Mouse (Mus musculus) stomach, embryonic 16.5 days (tissue): Measurements from ENCODE around the gene Hist1h4i. TPM values are rescaled to one million over a fixed set of nuclear protein-coding genes. Genes with fewer than 3 reads are reported as not detected.

Source experiments
- ATAC-seq: fragments of 200-750 bp; cut with Nextera tagmentation; 2 replicates; pipeline ENCODE4 v1.8.0; 2017; ENCODE audit warnings: moderate number of reproducible peaks, moderate TSS enrichment; ENCODE audit not compliant: insufficient read depth, low FRiP score
- H3K27ac ChIP-seq: fragments of 300-500 bp; sonication (generic); 2 replicates; pipeline ENCODE4 v1.5.1; 2014; ENCODE audit warnings: low read length
- H3K27me3 ChIP-seq: fragments of 300-500 bp; sonication (generic); 2 replicates; pipeline ENCODE4 v1.6.1; 2014; ENCODE audit warnings: low read length, control low read depth, mixed read lengths; ENCODE audit not compliant: control insufficient read depth, insufficient read depth
- H3K36me3 ChIP-seq: fragments of 300-500 bp; sonication (generic); 2 replicates; pipeline ENCODE4 v1.6.1; 2014; ENCODE audit warnings: low read length; ENCODE audit not compliant: control insufficient read depth, insufficient read depth
- H3K4me1 ChIP-seq: fragments of 300-500 bp; sonication (generic); 2 replicates; pipeline ENCODE4 v1.6.1; 2014; ENCODE audit warnings: low read length, control low read depth, mixed read lengths; ENCODE audit not compliant: control insufficient read depth, insufficient read depth
- H3K4me2 ChIP-seq: fragments of 300-500 bp; sonication (generic); 2 replicates; pipeline ENCODE4 v1.6.1; 2014; ENCODE audit warnings: low read depth, low read length, mixed read lengths
- H3K4me3 ChIP-seq: fragments of 300-500 bp; sonication (generic); replicated peaks from 2 replicates; pipeline ENCODE4 v1.5.1; 2014; ENCODE audit warnings: mild to moderate bottlenecking, low read length
- H3K9ac ChIP-seq: fragments of 300-500 bp; sonication (generic); 2 replicates; pipeline ENCODE4 v1.6.1; 2014; ENCODE audit warnings: low read length
- H3K9me3 ChIP-seq: fragments of 300-500 bp; sonication (generic); replicated peaks from 2 replicates; pipeline ENCODE4 v1.6.1; 2016; ENCODE audit warnings: low read length, control low read depth; ENCODE audit not compliant: control insufficient read depth
- WGBS: fragments of 180-500 bp; shearing (Covaris S2); extraction: QIAGEN DNeasy Blood & Tissue Kit; methylation state at CpG from one replicate; pipeline ENCODE4 v1.1.7; 2014; 5-methylcytosine and 5-hydroxymethylcytosine counted together
- microRNA-seq: library from miRNA; unstranded; fragments of <30 nt; microRNA quantifications from one replicate; pipeline ENCODE4, GENCODE M21; 2016
- polyA plus RNA-seq: library from polyadenylated mRNA; unstranded; fragments of >200 nt; fragmentation: Nextera tagmentation; extraction: Ambion mirVana; gene quantifications from 2 replicates; pipeline ENCODE4 v1.2.1, GENCODE M21; 2015

Gene Hist1h4i
- polyA plus RNA-seq, 1 experiment from 2014 or later: 15.5 TPM

GRCm38 (mm10) chr13:21996101-21996839 lies 44.9 kb downstream of the Hist1h4i start:
- 7% methylated on average over 12 of the region's 12 CpGs for WGBS
- Histone ChIP-seq H3K9me3 (0 out of 2 replicates have a peak, but pooled peaks cover 3% of the 10 kb centered on the region), H3K9ac (no peak overlapping the region), H3K27me3 (peaks cover 69% of the 10 kb centered on the region), H3K36me3 (no peaks in the 10 kb centered on the region), H3K4me1 (peaks cover 12% of the 10 kb centered on the region; the same call in 1 of the 2 replicates), H3K4me3 (peak overlapping the region; percentile 47), H3K4me2 (peak overlapping the region; percentile 70), H3K27ac (no peak overlapping the region)
- ATAC-seq: no peak

- H3K27me3 ChIP-seq: peaks cover 62% of the 10 kb centered on the region
- H3K9ac ChIP-seq: peak overlapping the region; percentile 46; the same call in 1 of the 2 replicates
- H3K4me3 ChIP-seq: peak overlapping the region; percentile 47
- peak; percentile 62; the same call in 1 of the 2 replicates for ATAC-seq
- H3K9me3 ChIP-seq: 0 out of 2 replicates have a peak, but pooled peaks cover 4% of the 10 kb centered on the region
- no peaks in the 10 kb centered on the region for H3K36me3 ChIP-seq
- H3K27ac ChIP-seq: no peak overlapping the region
- H3K4me1 ChIP-seq: peaks cover 12% of the 10 kb centered on the region; the same call in 1 of the 2 replicates
- WGBS: 1% methylated on average over 21 of the region's 21 CpGs
- H3K4me2 ChIP-seq: peak overlapping the region; percentile 70
Observed at GRCm38 (mm10) chr13:21995331-21995914, 45.7 kb downstream of the Hist1h4i start.

- ATAC-seq: no peak
- peak overlapping the region; percentile 46; the same call in 1 of the 2 replicates for H3K9ac ChIP-seq
Observed at GRCm38 (mm10) chr13:21994896-21995295, 46.3 kb downstream of the Hist1h4i start.

GRCm38 (mm10) chr13:21993957-21994738 lies 47.0 kb downstream of the Hist1h4i start:
- Histone ChIP-seq H3K4me1 (peaks cover 12% of the 10 kb centered on the region; the same call in 1 of the 2 replicates), H3K9me3 (0 out of 2 replicates have a peak, but pooled peaks cover 4% of the 10 kb centered on the region), H3K4me3 (peak overlapping the region; percentile 23; the same call in 1 of the 2 replicates), H3K4me2 (peak overlapping the region; percentile 39), H3K9ac (no peak overlapping the region), H3K36me3 (no peaks in the 10 kb centered on the region), H3K27ac (no peak overlapping the region), H3K27me3 (peaks cover 50% of the 10 kb centered on the region)
- no peak for ATAC-seq
- WGBS: 4% methylated on average over 22 of the region's 22 CpGs

More at GRCm38 (mm10) chr13:21994896-21995295, 46.3 kb downstream of the Hist1h4i start:
- no peak overlapping the region for H3K27ac ChIP-seq
- H3K27me3 ChIP-seq: peaks cover 57% of the 10 kb centered on the region
- 0 out of 2 replicates have a peak, but pooled peaks cover 4% of the 10 kb centered on the region for H3K9me3 ChIP-seq
- H3K4me3 ChIP-seq: peak overlapping the region; percentile 47
- 6% methylated on average over 8 of the region's 8 CpGs for WGBS
- peak overlapping the region; percentile 70 for H3K4me2 ChIP-seq
- H3K36me3 ChIP-seq: no peaks in the 10 kb centered on the region
- peaks cover 12% of the 10 kb centered on the region; the same call in 1 of the 2 replicates for H3K4me1 ChIP-seq

GRCm38 (mm10) chr13:21992550-21992949 lies 48.6 kb downstream of the Hist1h4i start:
- H3K9me3 ChIP-seq: 0 out of 2 replicates have a peak, but pooled peaks cover 4% of the 10 kb centered on the region
- no peak overlapping the region for H3K27ac ChIP-seq
- H3K27me3 ChIP-seq: peaks cover 34% of the 10 kb centered on the region
- H3K36me3 ChIP-seq: no peaks in the 10 kb centered on the region
- 85% methylated on average over 5 of the region's 5 CpGs for whole genome bisulfite sequencing
- H3K4me2 ChIP-seq: no peak overlapping the region
- no peak for ATAC-seq
- no peak overlapping the region for H3K4me3 ChIP-seq
- H3K9ac ChIP-seq: no peak overlapping the region
- H3K4me1 ChIP-seq: peaks cover 12% of the 10 kb centered on the region; the same call in 1 of the 2 replicates

Small RNA genes within 50 kb of the gene (microRNA-seq; reads per million reads assigned to microRNA genes)
- not detected for gene Gm26300
- 0.50 reads per million for gene Gm44390
- gene Gm44486: not detected

Other genes with a start within 250 kb of the Hist1h4i start
- 9.1 and 14.2 TPM in 2 replicates for gene Hist1h2bq, start 231.2 kb downstream of the Hist1h4i start, polyA plus RNA-seq
- 1.5 TPM in 1 of 2 replicates, not detected in the other for gene Hist1h2ao, start 230.9 kb downstream of the Hist1h4i start, polyA plus RNA-seq
- gene Hist1h4m, start 229.6 kb downstream of the Hist1h4i start, polyA plus RNA-seq: not detected in 2 replicates
- gene Hist1h4n, start 209.2 kb downstream of the Hist1h4i start, polyA plus RNA-seq: 13.0 and 15.5 TPM in 2 replicates
- 1,905 and 2,657 TPM in 2 replicates for gene Hist1h2ap, start 207.9 kb downstream of the Hist1h4i start, polyA plus RNA-seq
- 11.8 and 18.5 TPM in 2 replicates for gene Hist1h2br, start 207.6 kb downstream of the Hist1h4i start, polyA plus RNA-seq
- 5.3 and 6.2 TPM in 2 replicates for gene Zfp184, start 96.3 kb downstream of the Hist1h4i start, polyA plus RNA-seq
- 0.09 TPM in 1 of 2 replicates, not detected in the other for gene Pom121l2, start 60.2 kb downstream of the Hist1h4i start, polyA plus RNA-seq
- 0.92 and 1.1 TPM in 2 replicates for gene Prss16, start 31.6 kb downstream of the Hist1h4i start, polyA plus RNA-seq
- gene Hist1h2ah, start 5.8 kb downstream of the Hist1h4i start, polyA plus RNA-seq: 10.9 TPM in 1 of 2 replicates, not detected in the other
- gene Hist1h2bk, start 5.5 kb downstream of the Hist1h4i start, polyA plus RNA-seq: 2.6 and 4.0 TPM in 2 replicates
- gene Hist1h2ag, start 1.6 kb upstream of the Hist1h4i start, polyA plus RNA-seq: 17.8 and 25.3 TPM in 2 replicates
- gene Hist1h2bj, start 1.9 kb upstream of the Hist1h4i start, polyA plus RNA-seq: 5.6 and 10.3 TPM in 2 replicates
- not detected in 2 replicates for gene Vmn1r188, start 43.1 kb upstream of the Hist1h4i start, polyA plus RNA-seq
- not detected in 2 replicates for gene Vmn1r189, start 64.5 kb upstream of the Hist1h4i start, polyA plus RNA-seq
- not detected in 2 replicates for gene Vmn1r191, start 142.6 kb upstream of the Hist1h4i start, polyA plus RNA-seq
- gene Vmn1r192, start 149.8 kb upstream of the Hist1h4i start, polyA plus RNA-seq: not detected in 2 replicates
- not detected in 2 replicates for gene Vmn1r193, start 181.8 kb upstream of the Hist1h4i start, polyA plus RNA-seq
- not detected in 2 replicates for gene Vmn1r194, start 202.9 kb upstream of the Hist1h4i start, polyA plus RNA-seq
- gene Vmn1r195, start 229.2 kb upstream of the Hist1h4i start, polyA plus RNA-seq: not detected in 2 replicates
- not detected in 2 replicates for gene Vmn1r196, start 248.6 kb upstream of the Hist1h4i start, polyA plus RNA-seq